Mouse (Mus musculus) limb, embryonic 13.5 days (tissue): ENCODE measurements around the gene 1700030K09Rik. TPM values are rescaled to one million over a fixed set of nuclear protein-coding genes. Genes with fewer than 3 reads are reported as not detected.

Experiments used
- ATAC-seq: fragments of 200-750 bp; cut with Nextera tagmentation; 2 replicates; pipeline ENCODE4 v1.8.0; 2017; ENCODE audit warnings: low read depth, moderate number of reproducible peaks, moderate TSS enrichment; ENCODE audit not compliant: low FRiP score
- H3K27ac ChIP-seq: fragments of 300-500 bp; sonication (generic); 2 replicates; pipeline ENCODE4 v1.5.1; 2015; ENCODE audit warnings: inconsistent platforms, mild to moderate bottlenecking, moderate library complexity
- H3K27me3 ChIP-seq: fragments of 300-500 bp; sonication (generic); 2 replicates; pipeline ENCODE4 v1.6.1; 2015; ENCODE audit warnings: mild to moderate bottlenecking, inconsistent platforms
- H3K36me3 ChIP-seq: fragments of 300-500 bp; sonication (generic); 2 replicates; pipeline ENCODE4 v1.6.1; 2015; ENCODE audit warnings: inconsistent platforms, mild to moderate bottlenecking, moderate library complexity
- H3K4me1 ChIP-seq: fragments of 300-500 bp; sonication (generic); 2 replicates; pipeline ENCODE4 v1.6.1; 2015; ENCODE audit warnings: inconsistent platforms
- H3K4me2 ChIP-seq: fragments of 300-500 bp; sonication (generic); replicated peaks from 2 replicates; pipeline ENCODE4 v1.6.1; 2015; ENCODE audit warnings: inconsistent platforms, mild to moderate bottlenecking, moderate library complexity
- H3K4me3 ChIP-seq: fragments of 300-500 bp; sonication (generic); 2 replicates; pipeline ENCODE4 v1.5.1; 2015; ENCODE audit warnings: moderate library complexity, mild to moderate bottlenecking, inconsistent platforms
- H3K9ac ChIP-seq: fragments of 300-500 bp; sonication (generic); 2 replicates; pipeline ENCODE4 v1.6.1; 2015; ENCODE audit warnings: mild to moderate bottlenecking, inconsistent platforms
- H3K9me3 ChIP-seq: fragments of 300-500 bp; sonication (generic); 2 replicates; pipeline ENCODE4 v1.6.1; 2016; ENCODE audit warnings: inconsistent platforms
- WGBS: fragments of 180-500 bp; shearing (Covaris S2); methylation state at CpG from one replicate; pipeline ENCODE4 v1.1.7; 2015; 5-methylcytosine and 5-hydroxymethylcytosine counted together
- polyA plus RNA-seq: library from polyadenylated mRNA; unstranded; fragments of >200 nt; fragmentation: Nextera tagmentation; extraction: Ambion mirVana; gene quantifications from 2 replicates; pipeline ENCODE4 v1.2.1, GENCODE M21; 2015

Gene 1700030K09Rik
- polyA plus RNA-seq, 1 experiment from 2014 or later: 18.1 TPM

- H3K27me3 ChIP-seq: no peaks in the 10 kb centered on the region
- WGBS: 96% methylated on average over 2 of the region's 2 CpGs
- H3K27ac ChIP-seq: no peak overlapping the region
- no peak overlapping the region for H3K4me2 ChIP-seq
- no peak for ATAC-seq
- no peaks in the 10 kb centered on the region for H3K9me3 ChIP-seq
- H3K36me3 ChIP-seq: peaks cover 93% of the 10 kb centered on the region
- no peak overlapping the region for H3K4me3 ChIP-seq
- peaks cover 11% of the 10 kb centered on the region for H3K4me1 ChIP-seq
- H3K9ac ChIP-seq: no peak overlapping the region
Measured at GRCm38 (mm10) chr8:72469243-72469642, 25.6 kb downstream of the 1700030K09Rik start.

GRCm38 (mm10) chr8:72469984-72470383 lies 26.3 kb downstream of the 1700030K09Rik start:
- H3K4me3 ChIP-seq: no peak overlapping the region
- 93% methylated on average over 8 of the region's 8 CpGs for WGBS
- peaks cover 86% of the 10 kb centered on the region for H3K36me3 ChIP-seq
- peaks cover 12% of the 10 kb centered on the region for H3K4me1 ChIP-seq
- no peak overlapping the region for H3K27ac ChIP-seq
- H3K9ac ChIP-seq: no peak overlapping the region
- no peak for ATAC-seq
- no peaks in the 10 kb centered on the region for H3K9me3 ChIP-seq
- H3K27me3 ChIP-seq: no peaks in the 10 kb centered on the region
- H3K4me2 ChIP-seq: no peak overlapping the region

- Histone ChIP-seq H3K9ac (no peak overlapping the region), H3K9me3 (no peaks in the 10 kb centered on the region), H3K4me2 (no peak overlapping the region), H3K4me3 (no peak overlapping the region), H3K4me1 (peaks cover 12% of the 10 kb centered on the region), H3K36me3 (peaks cover 79% of the 10 kb centered on the region), H3K27me3 (no peaks in the 10 kb centered on the region), H3K27ac (no peak overlapping the region)
- 93% methylated on average over 7 of the region's 7 CpGs for WGBS
- no peak for ATAC-seq
Measured at GRCm38 (mm10) chr8:72470684-72471083, 27.0 kb downstream of the 1700030K09Rik start.

GRCm38 (mm10) chr8:72474826-72475546 lies 31.3 kb downstream of the 1700030K09Rik start, which contains the start of gene Cherp:
Cherp (minus strand) TSS chr8:72475226.
- no peaks in the 10 kb centered on the region for H3K27me3 ChIP-seq
- H3K4me2 ChIP-seq: peak within 1 kb of the TSS; percentile 99
- peaks cover 20% of the 10 kb centered on the region for H3K4me1 ChIP-seq
- H3K9me3 ChIP-seq: no peaks in the 10 kb centered on the region
- H3K36me3 ChIP-seq: peaks cover 51% of the 10 kb centered on the region
- peak within 1 kb of the TSS; percentile 94 for H3K4me3 ChIP-seq
- H3K9ac ChIP-seq: peak within 1 kb of the TSS; percentile 91
- H3K27ac ChIP-seq: peak within 1 kb of the TSS; percentile 88
- peak; percentile 96 for ATAC-seq
- under 1% methylated on average over 80 of the region's 80 CpGs for WGBS

GRCm38 (mm10) chr8:72485456-72486199 lies 41.9 kb downstream of the 1700030K09Rik start:
- no peak overlapping the region for H3K27ac ChIP-seq
- H3K9ac ChIP-seq: no peak overlapping the region
- no peaks in the 10 kb centered on the region for H3K27me3 ChIP-seq
- peaks cover 94% of the 10 kb centered on the region for H3K36me3 ChIP-seq
- peaks cover 6% of the 10 kb centered on the region for H3K4me1 ChIP-seq
- H3K9me3 ChIP-seq: no peaks in the 10 kb centered on the region
- no peak overlapping the region for H3K4me2 ChIP-seq
- no peak overlapping the region for H3K4me3 ChIP-seq
- no peak for ATAC-seq
- 79% methylated on average over 6 of the region's 6 CpGs for WGBS

GRCm38 (mm10) chr8:72487014-72487413 lies 43.3 kb downstream of the 1700030K09Rik start:
- H3K4me3 ChIP-seq: no peak overlapping the region
- no peaks in the 10 kb centered on the region for H3K27me3 ChIP-seq
- ATAC-seq: no peak
- H3K9me3 ChIP-seq: no peaks in the 10 kb centered on the region
- no peak overlapping the region for H3K9ac ChIP-seq
- no peak overlapping the region for H3K27ac ChIP-seq
- peaks cover 17% of the 10 kb centered on the region for H3K4me1 ChIP-seq
- H3K36me3 ChIP-seq: peaks cover 81% of the 10 kb centered on the region
- H3K4me2 ChIP-seq: no peak overlapping the region

- Histone ChIP-seq H3K9me3 (no peaks in the 10 kb centered on the region), H3K4me3 (peak overlapping the region; percentile 93), H3K36me3 (peaks cover 59% of the 10 kb centered on the region), H3K27me3 (no peaks in the 10 kb centered on the region), H3K27ac (no peak overlapping the region), H3K9ac (peak overlapping the region; percentile 92), H3K4me2 (peak overlapping the region; percentile 94), H3K4me1 (peaks cover 31% of the 10 kb centered on the region)
- 89% methylated on average over 2 of the region's 2 CpGs for WGBS
- ATAC-seq: no peak
Measured at GRCm38 (mm10) chr8:72491017-72491416, 47.3 kb downstream of the 1700030K09Rik start.

- H3K4me1 ChIP-seq: peaks cover 31% of the 10 kb centered on the region
- H3K4me3 ChIP-seq: peak within 1 kb of the TSS; percentile 93
- peaks cover 59% of the 10 kb centered on the region for H3K36me3 ChIP-seq
- ATAC-seq: peak; percentile 38
- peak within 1 kb of the TSS; percentile 65 for H3K27ac ChIP-seq
- no peaks in the 10 kb centered on the region for H3K9me3 ChIP-seq
- peak within 1 kb of the TSS; percentile 92 for H3K9ac ChIP-seq
- no peaks in the 10 kb centered on the region for H3K27me3 ChIP-seq
- WGBS: under 1% methylated on average over 67 of the region's 98 CpGs
- H3K4me2 ChIP-seq: peak within 1 kb of the TSS; percentile 94
Measured at GRCm38 (mm10) chr8:72491680-72492621, 48.3 kb downstream of the 1700030K09Rik start, which contains the start of gene Slc35e1. Slc35e1 (minus strand) TSS chr8:72492614.

GRCm38 (mm10) chr8:72492622-72493081 lies 49.0 kb downstream of the 1700030K09Rik start:
- Histone ChIP-seq H3K9me3 (no peaks in the 10 kb centered on the region), H3K4me3 (peak overlapping the region; percentile 93), H3K9ac (peak overlapping the region; percentile 92), H3K4me1 (peaks cover 31% of the 10 kb centered on the region), H3K27me3 (no peaks in the 10 kb centered on the region), H3K36me3 (peaks cover 58% of the 10 kb centered on the region), H3K4me2 (peak overlapping the region; percentile 94), H3K27ac (peak overlapping the region; percentile 52; the same call in 1 of the 2 replicates)
- peak; percentile 98 for ATAC-seq
- WGBS: under 1% methylated on average over 50 of the region's 56 CpGs

- no peaks in the 10 kb centered on the region for H3K27me3 ChIP-seq
- H3K4me2 ChIP-seq: peak overlapping the region; percentile 90
- H3K4me3 ChIP-seq: peak overlapping the region; percentile 93
- H3K27ac ChIP-seq: peak overlapping the region; percentile 52; the same call in 1 of the 2 replicates
- peaks cover 51% of the 10 kb centered on the region for H3K36me3 ChIP-seq
- ATAC-seq: no peak
- no peaks in the 10 kb centered on the region for H3K9me3 ChIP-seq
- peaks cover 31% of the 10 kb centered on the region for H3K4me1 ChIP-seq
- WGBS: 13% methylated on average over 8 of the region's 8 CpGs
- H3K9ac ChIP-seq: peak overlapping the region; percentile 67
Measured at GRCm38 (mm10) chr8:72493381-72493780, 49.7 kb downstream of the 1700030K09Rik start.

GRCm38 (mm10) chr8:72495411-72496111 lies 51.9 kb downstream of the 1700030K09Rik start:
- H3K4me1 ChIP-seq: peaks cover 26% of the 10 kb centered on the region
- H3K27me3 ChIP-seq: no peaks in the 10 kb centered on the region
- ATAC-seq: no peak
- peaks cover 37% of the 10 kb centered on the region for H3K36me3 ChIP-seq
- H3K4me3 ChIP-seq: no peak overlapping the region
- no peak overlapping the region for H3K27ac ChIP-seq
- 85% methylated on average over 23 of the region's 23 CpGs for WGBS
- no peak overlapping the region for H3K4me2 ChIP-seq
- no peak overlapping the region for H3K9ac ChIP-seq
- H3K9me3 ChIP-seq: no peaks in the 10 kb centered on the region
